Comparison of ENCODE assay signal across 11 mouse cellular contexts in the genomic region with DNA sequence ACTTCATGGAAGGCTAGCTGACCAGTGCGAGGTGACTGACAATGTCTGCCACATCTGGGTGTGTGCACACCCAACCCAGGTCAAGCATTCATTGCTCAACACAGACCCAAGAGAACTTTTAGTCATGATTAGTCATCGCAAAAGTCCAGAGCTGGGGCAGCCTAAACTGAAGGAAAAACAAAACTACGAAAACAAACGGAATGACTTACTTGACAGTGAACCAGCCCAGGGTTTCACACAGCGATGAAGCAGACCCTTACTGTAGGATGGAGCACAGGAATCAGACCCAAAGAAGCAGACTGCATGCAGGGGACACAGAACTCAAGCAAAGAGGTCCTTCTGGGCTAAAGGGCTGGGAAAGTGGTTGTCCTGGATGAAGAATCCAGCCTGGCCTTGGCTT. TPM values are rescaled to one million over a fixed set of nuclear protein-coding genes. Genes with fewer than 3 reads are reported as not detected.
DNase-seq lines count a peak whose midpoint lies in the region; ATAC-seq and TF ChIP-seq lines count a peak whose summit lies in the region.
"Had no signal": no experiment of that assay in that cellular context is flagged by ENCODE, and none has a peak within 500 bp of the region (broad histone marks: within the 10 kb centered on the region; RNA-seq: fewer than 3 reads in every experiment).

No protein-coding gene starts in this region.

- no peak overlapping the region for H3K9ac ChIP-seq in liver, postnatal 0 days (replicated peaks)
- no peak overlapping the region for H3K9ac ChIP-seq in liver, embryonic 11.5 days (ENCODE audit: low read depth, low read length)
- H3K9ac ChIP-seq: limb, embryonic 15.5 days; lung, embryonic 14.5 days had no signal

- H3K27ac ChIP-seq in liver, postnatal 0 days (ENCODE audit: low read depth) = no peak overlapping the region
- H3K27ac ChIP-seq in liver, embryonic 11.5 days (ENCODE audit: low read depth, low read length) = no peak overlapping the region
- no peak overlapping the region for H3K27ac ChIP-seq in limb, embryonic 10.5 days
- H3K27ac ChIP-seq: hindbrain, postnatal 0 days; limb, embryonic 15.5 days had no signal

- peak; percentile 42 to 85 for DNase-seq in adrenal gland, adult (ENCODE audit: inconsistent age in 2 of 2, low spot score in 1 of 2)
- DNase-seq in adrenal gland, postnatal 25 days = no peak
- no peak for DNase-seq in liver, postnatal 0 days
- no peak for DNase-seq in liver, embryonic 11.5 days (ENCODE audit: low spot score)
- DNase-seq in adrenal gland, postnatal 10 days = peak; percentile 22
- DNase-seq in heart, postnatal 25 days (ENCODE audit: low spot score) = peak; percentile 14
- DNase-seq in limb, embryonic 10.5 days (ENCODE audit: low spot score) = no peak
- no peak for DNase-seq in left cerebral cortex, postnatal 4 days

- 83% methylated on average over 5 of the region's 5 CpGs for WGBS in liver, postnatal 0 days (ENCODE audit: insufficient replicate concordance)
- 89% methylated on average over 5 of the region's 5 CpGs for WGBS in liver, embryonic 11.5 days
- WGBS in limb, embryonic 10.5 days = 97% methylated on average over 5 of the region's 5 CpGs

- peak; percentile 36; the same call in 1 of the 2 replicates for ATAC-seq in liver, postnatal 0 days
- no peak for ATAC-seq in liver, embryonic 11.5 days (replicated peaks; ENCODE audit: low FRiP score)
- ATAC-seq: hindbrain, postnatal 0 days had no signal

- no peak overlapping the region for H3K4me3 ChIP-seq in liver, postnatal 0 days (ENCODE audit: low read depth, low read length)
- H3K4me3 ChIP-seq in liver, embryonic 11.5 days (ENCODE audit: low read depth, low read length) = no peak overlapping the region
- H3K4me3 ChIP-seq in limb, embryonic 10.5 days = no peak overlapping the region
- H3K4me3 ChIP-seq: limb, embryonic 15.5 days had no signal

- no peaks in the 10 kb centered on the region for H3K4me1 ChIP-seq in liver, postnatal 0 days (ENCODE audit: insufficient read depth)
- peaks cover 4% of the 10 kb centered on the region for H3K4me1 ChIP-seq in liver, embryonic 11.5 days (replicated peaks; ENCODE audit: control insufficient read depth, insufficient read depth, low read length)
- no peaks in the 10 kb centered on the region for H3K4me1 ChIP-seq in limb, embryonic 10.5 days
- H3K4me1 ChIP-seq: limb, embryonic 15.5 days had no signal

- H3K27me3 ChIP-seq in liver, postnatal 0 days (ENCODE audit: insufficient read depth, low read length) = no peaks in the 10 kb centered on the region
- H3K27me3 ChIP-seq in liver, embryonic 11.5 days (replicated peaks; ENCODE audit: control insufficient read depth, insufficient read depth, low read length) = no peaks in the 10 kb centered on the region
- no peaks in the 10 kb centered on the region for H3K27me3 ChIP-seq in limb, embryonic 10.5 days (ENCODE audit: low read depth, poor library complexity, severe bottlenecking)
- H3K27me3 ChIP-seq: limb, embryonic 15.5 days had no signal

- peaks cover 6% of the 10 kb centered on the region; the same call in 1 of the 2 replicates for H3K36me3 ChIP-seq in liver, postnatal 0 days (replicated peaks; ENCODE audit: insufficient read depth, low read length)
- H3K36me3 ChIP-seq in liver, embryonic 11.5 days (ENCODE audit: control insufficient read depth, insufficient read depth, low read length) = no peaks in the 10 kb centered on the region
- H3K36me3 ChIP-seq in limb, embryonic 10.5 days = peaks cover 14% of the 10 kb centered on the region; the same call in 1 of the 2 replicates

- no peak for TF ChIP-seq CTCF in liver, postnatal 0 days (IDR thresholded peaks at IDR 0.05; ENCODE audit: low read depth)

- intact Hi-C loops in heart, postnatal 25 days (cut with DNase I) = loop anchor here (2.0 kb wide), 1 partner anchor 157 kb away; no protein-coding TSS in a partner anchor
- intact Hi-C loops in left cerebral cortex, postnatal 4 days (cut with DNase I) = loop anchor here (5.0 kb wide), 1 partner anchor 155 kb away; no protein-coding TSS in a partner anchor

- no peaks in the 10 kb centered on the region for H3K9me3 ChIP-seq in liver, postnatal 0 days (ENCODE audit: low read length)
- H3K9me3 ChIP-seq in liver, embryonic 11.5 days (ENCODE audit: control insufficient read depth, low read length) = no peaks in the 10 kb centered on the region
- H3K9me3 ChIP-seq in limb, embryonic 10.5 days (replicated peaks) = no peaks in the 10 kb centered on the region
- H3K9me3 ChIP-seq: limb, embryonic 15.5 days had no signal

- no peak overlapping the region for H3K4me2 ChIP-seq in liver, postnatal 0 days (ENCODE audit: low read depth, low read length)
- no peak overlapping the region for H3K4me2 ChIP-seq in liver, embryonic 11.5 days
- H3K4me2 ChIP-seq: limb, embryonic 15.5 days; lung, embryonic 14.5 days had no signal

- TF ChIP-seq EP300 in liver, postnatal 0 days (IDR thresholded peaks at IDR 0.05; ENCODE audit: low read depth) = no peak

RNA-seq across cellular contexts. Expression of gene B3gntl1, which starts 21.0 kb away (rescaled TPM):
- 14.9 and 16.9 TPM in 2 replicates for total RNA-seq in adrenal gland, postnatal 25 days (2021)
- 1.1 and 1.5 TPM in 2 replicates for polyA plus RNA-seq in liver, postnatal 0 days (2015; fragmentation: Nextera tagmentation; extraction: Ambion mirVana)
- 3.6 and 5.9 TPM in 2 replicates for polyA plus RNA-seq in liver, embryonic 11.5 days (2014; fragmentation: Nextera tagmentation; extraction: Ambion mirVana)
- 1 to 10 TPM; 6.1 to 9.9 TPM for total RNA-seq in adrenal gland, postnatal 10 days (2021)
- total RNA-seq in heart, postnatal 25 days (2021) = 1 to 10 TPM; 3.6 to 4.6 TPM
- polyA plus RNA-seq in limb, embryonic 10.5 days (2016; fragmentation: Nextera tagmentation; extraction: Ambion mirVana) = 7.1 and 7.9 TPM in 2 replicates
- 1 to 10 TPM; 7.2 to 7.6 TPM for total RNA-seq in left cerebral cortex, postnatal 4 days (2021)

RNA-seq across cellular contexts. Expression of gene Metrnl, which starts 49.4 kb away (rescaled TPM):
- total RNA-seq in adrenal gland, postnatal 25 days (2021) = 27.6 and 33.6 TPM in 2 replicates
- polyA plus RNA-seq in liver, postnatal 0 days (2015; fragmentation: Nextera tagmentation; extraction: Ambion mirVana) = 4.7 and 6.7 TPM in 2 replicates
- 4.5 and 4.7 TPM in 2 replicates for polyA plus RNA-seq in liver, embryonic 11.5 days (2014; fragmentation: Nextera tagmentation; extraction: Ambion mirVana)
- total RNA-seq in adrenal gland, postnatal 10 days (2021) = 10 to 100 TPM; 15.2 to 34.8 TPM
- total RNA-seq in heart, postnatal 25 days (2021) = 10 to 100 TPM; 21.8 to 22.0 TPM
- polyA plus RNA-seq in limb, embryonic 10.5 days (2016; fragmentation: Nextera tagmentation; extraction: Ambion mirVana) = 2.4 and 3.9 TPM in 2 replicates
- total RNA-seq in left cerebral cortex, postnatal 4 days (2021) = 1 to 10 TPM; 6.5 to 6.8 TPM

Comparison
In these comparisons a context has a peak if more than half of its experiments do, and no peak if none do; other contexts are left out.
1. DNase-seq: peak in adrenal gland, adult (2 of 2), adrenal gland, postnatal 10 days (single experiment) and heart, postnatal 25 days (single experiment); none in adrenal gland, postnatal 25 days (single experiment), liver, postnatal 0 days (single experiment), liver, embryonic 11.5 days (single experiment), limb, embryonic 10.5 days (single experiment) and left cerebral cortex, postnatal 4 days (single experiment).